Mouse (Mus musculus): Measurements from ENCODE around the gene Prps1l3.

Prps1l3 gene

DNA sequence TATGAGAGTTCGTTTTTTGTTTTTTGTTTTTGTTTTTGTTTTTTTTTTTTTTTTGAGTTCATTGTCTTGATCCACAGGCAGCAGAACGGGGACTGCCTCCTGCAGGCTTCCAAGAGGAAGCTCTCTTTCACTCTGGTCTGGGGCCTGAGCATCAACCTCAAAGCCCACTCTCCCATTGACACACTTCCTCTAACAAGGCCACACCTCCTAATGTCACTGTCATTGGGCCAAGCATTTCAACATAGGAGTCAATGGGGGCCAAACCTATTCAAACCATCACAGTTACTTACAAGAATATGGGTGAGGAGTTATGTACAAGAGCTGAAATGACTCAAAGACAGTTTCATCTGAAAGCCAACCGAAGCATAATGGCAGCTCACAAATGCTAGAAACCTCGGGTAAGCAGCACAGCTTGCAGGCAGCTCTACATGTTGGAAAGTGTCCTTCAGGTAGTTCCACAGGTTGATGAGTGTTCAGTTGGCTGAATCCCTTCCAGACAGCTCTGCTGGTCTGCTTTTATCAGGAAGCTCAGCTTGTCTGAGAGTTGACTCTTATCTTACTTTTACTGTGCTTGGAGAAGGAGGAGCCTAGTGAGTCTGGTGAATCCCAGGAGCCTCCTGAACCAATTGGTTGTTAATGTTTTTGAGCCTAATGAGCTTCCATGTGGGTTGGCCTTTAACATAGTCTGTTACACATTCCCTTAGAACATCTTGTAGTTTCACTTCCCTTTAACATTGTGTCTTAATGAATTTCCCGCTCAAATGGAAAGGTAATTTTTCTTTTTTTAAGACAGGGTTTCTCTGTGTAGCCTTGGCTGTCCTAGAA lies 13.7 kb downstream of the Prps1l3 start:
- DNase-seq (ENCODE audit: low spot score in 2 of 2): no peak

DNA sequence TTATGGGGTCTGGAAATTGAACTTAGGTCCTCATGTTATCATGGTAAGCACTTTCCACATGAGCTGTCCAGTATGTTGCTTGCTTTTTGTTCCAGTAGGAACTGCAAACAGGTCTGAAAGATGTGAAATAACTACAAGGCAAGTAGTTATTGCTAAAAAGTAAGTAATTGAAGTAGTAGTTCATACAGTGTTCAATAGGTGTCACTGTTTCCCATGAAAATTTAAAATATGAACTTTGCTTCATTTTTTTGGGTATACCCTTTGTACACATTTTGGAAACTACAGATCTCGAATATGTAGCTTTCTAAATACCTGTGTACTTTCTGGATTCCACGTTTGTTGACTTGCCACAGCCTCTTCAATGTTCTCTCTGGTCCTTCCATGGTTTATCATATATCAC lies 28.4 kb downstream of the Prps1l3 start:
- no peak for DNase-seq (ENCODE audit: low spot score in 2 of 2)

DNA sequence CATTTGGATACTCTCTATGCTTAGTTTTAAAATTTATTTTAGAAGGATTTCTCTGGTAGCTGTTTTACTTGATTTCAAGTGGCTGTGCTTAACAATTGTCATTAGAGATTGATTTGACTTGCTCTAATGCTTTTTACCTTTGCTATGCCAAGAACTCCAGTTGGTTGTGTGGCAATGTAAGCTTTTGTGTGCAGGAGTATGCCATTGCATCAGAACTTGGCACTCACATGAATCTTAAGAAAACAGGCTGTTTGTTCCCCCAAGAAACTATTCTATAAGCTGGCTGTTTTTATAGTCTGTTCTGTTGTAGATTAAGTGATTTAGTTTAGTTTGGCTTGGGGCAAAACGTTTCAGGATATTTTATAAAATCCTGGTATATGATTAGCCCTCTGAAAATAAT lies 45.2 kb downstream of the Prps1l3 start:
- no peak for DNase-seq (ENCODE audit: low spot score in 2 of 2)

DNA sequence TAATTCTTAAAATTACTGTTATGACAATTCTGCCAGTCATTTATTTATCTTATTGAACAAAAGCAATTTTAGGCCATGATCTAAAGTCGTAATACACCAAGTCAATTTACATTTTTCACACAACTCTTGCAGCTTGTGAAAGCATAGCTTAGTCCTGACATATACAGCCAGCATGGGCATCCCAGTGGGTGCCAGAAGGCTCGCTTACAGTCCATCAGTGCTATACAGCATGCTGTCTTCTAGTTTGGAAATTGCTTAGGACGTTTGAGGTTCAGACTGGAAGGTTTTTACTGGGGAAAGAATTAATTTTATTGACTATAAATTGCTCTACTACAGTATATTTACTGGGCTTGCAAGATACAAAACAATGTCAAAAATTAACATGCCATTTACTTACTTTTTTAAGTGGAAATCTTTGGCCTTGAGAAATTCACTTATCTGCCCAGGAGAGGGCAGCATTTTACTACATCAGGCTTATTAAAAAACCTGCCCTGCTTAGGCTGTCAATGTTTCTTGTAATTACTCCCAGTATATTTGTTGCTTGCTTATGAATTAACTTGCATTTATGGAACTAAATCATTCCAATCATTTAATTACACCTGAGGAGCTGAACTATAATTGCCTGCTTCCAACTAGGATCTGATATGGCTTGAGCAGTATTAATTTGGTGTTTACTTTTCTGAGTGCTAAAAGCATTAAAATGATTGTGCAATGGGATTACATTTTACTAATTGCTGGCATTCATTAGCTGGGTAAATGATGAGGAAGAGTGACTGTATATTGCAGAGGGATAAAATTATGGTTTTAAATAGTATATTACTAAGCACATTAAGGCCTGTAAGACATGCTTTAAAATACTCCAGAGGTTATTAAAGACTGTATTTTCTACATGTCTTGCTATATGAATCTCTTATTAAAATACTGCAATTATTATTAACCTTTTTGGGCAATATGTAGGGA lies 51.2 kb downstream of the Prps1l3 start:
- peak; percentile 24 to 33 for DNase-seq (ENCODE audit: low spot score in 2 of 2)

DNA sequence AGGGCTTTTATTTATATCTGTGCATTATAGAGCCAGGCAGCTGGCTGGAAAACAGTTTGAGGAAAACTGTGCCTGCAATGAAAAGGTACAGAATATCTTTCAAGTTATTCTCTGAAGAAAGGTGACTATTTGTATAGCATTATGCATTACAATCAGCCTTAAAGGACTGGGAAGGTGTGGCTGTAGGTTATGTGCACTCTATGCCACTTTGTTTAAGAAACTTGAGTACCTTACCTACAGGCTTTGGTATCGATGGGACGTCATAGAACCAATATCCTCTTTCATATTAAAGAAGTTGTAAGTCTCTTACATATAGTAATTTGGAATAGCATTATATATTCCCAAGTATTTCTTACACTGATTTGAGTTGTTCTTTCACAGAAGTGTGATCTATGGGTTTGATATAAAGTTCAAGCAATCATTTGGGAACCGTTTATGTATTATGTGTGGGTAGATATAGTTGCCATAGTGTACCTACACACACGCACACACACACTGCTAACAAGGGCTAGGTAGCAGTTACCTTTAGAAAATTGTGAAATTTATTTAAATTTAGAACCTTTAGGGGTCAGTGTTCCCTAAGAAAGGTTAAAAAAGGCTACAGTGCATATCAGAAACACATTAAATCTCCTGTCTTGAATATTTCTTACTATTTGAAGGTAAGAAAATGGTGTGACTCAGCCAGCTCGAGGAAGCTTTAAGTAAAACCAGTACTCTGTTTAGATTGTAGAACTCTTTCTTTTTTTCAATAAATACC lies 55.3 kb downstream of the Prps1l3 start:
- no peak for DNase-seq (ENCODE audit: low spot score in 2 of 2)

All from right cerebral cortex, postnatal 10 days (tissue).